Mouse (Mus musculus) liver, embryonic 14.5 days (tissue): ENCODE data around the gene Capn11.

Source experiments
- CTCF ChIP-seq: IDR thresholded peaks from 2 replicates; pipeline ENCODE4 v1.5.1; 2016; ENCODE audit warnings: antibody characterized with exemption, low read depth, control low read depth
- EP300 ChIP-seq: IDR thresholded peaks from 2 replicates; pipeline ENCODE4 v1.6.1; 2016; ENCODE audit warnings: antibody characterized with exemption, low read depth

- TF ChIP-seq CTCF = peak; percentile 93
- TF ChIP-seq EP300 = no peak
Measured at GRCm38 (mm10) chr17:45642701-45643100, 16.4 kb downstream of the Capn11 start.
